Mouse (Mus musculus): Measurements from ENCODE around the gene Ankrd35. TPM values are rescaled to one million over a fixed set of nuclear protein-coding genes. Genes with fewer than 3 reads are reported as not detected.
"Not testable (repeated sequence)": the region's sequence is repeated elsewhere in the genome, so short reads cannot be mapped to it uniquely, and the experiment has no call there.

The Ankrd35 gene
- total and polyA plus RNA-seq, 3 experiments, result 0.80 to 1.2 (median 1.2) TPM

DNA sequence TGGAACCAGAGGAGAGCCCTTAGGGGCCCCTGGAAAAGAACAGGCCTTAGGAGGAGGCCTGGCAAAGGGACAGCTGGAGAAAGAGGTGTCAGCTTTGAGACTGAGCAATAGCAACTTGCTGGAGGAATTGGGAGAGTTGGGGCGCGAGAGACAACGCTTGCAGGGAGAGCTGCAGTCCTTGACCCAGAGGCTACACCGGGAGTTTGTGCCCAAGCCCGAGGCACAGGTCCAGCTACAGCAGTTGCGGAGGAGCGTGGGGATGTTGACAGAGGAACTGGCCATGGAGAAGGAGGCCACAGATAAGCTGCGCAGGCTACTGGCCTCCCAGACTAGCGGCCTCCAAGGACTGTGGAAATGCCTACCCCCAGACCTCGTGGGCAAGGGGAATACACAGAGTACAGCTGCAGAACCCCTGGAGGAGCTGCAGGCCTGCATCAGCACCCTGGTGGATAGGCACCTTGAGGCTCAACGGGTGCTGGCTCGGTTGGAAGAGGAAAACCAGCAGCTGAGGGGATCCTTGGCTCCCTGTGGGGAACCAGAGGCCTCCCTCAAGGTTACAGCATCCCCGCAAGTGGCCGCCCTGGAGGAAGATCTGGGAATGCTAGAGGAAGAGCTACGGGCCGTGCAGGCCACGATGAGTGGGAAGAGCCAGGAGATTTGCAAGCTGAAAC is 14.4 kb downstream of the Ankrd35 start:
- DNase-seq, result peak; percentile 34 to 46
- intact Hi-C loops (cut with DNase I), result no loop called here
- H3K79me2 ChIP-seq (replicated peaks; ENCODE audit: control insufficient read depth, insufficient read depth, low read length), result no peaks in the 10 kb centered on the region
- no peak for TF ChIP-seq POLR2A (IDR thresholded peaks at IDR 0.05; ENCODE audit: insufficient read depth, low read depth, low read length)
- TF ChIP-seq CTCF (IDR thresholded peaks at IDR 0.05), result no peak
- no peak for TF ChIP-seq EP300 (IDR thresholded peaks at IDR 0.05; ENCODE audit: insufficient read depth, low read depth, low read length)
- H3K27me3 ChIP-seq (ENCODE audit: control insufficient read depth, insufficient read depth, low read length), result no peaks in the 10 kb centered on the region
- H3K27ac ChIP-seq, result no peak overlapping the region; the same call in 1 of the 2 replicates
- peak overlapping the region; percentile 11; the same call in 1 of the 2 replicates for H3K9ac ChIP-seq (ENCODE audit: low read depth, low read length)
- peak overlapping the region; percentile 37 for H3K4me3 ChIP-seq
- 44% methylated on average over 17 of the region's 17 CpGs for WGBS
- H3K4me1 ChIP-seq (ENCODE audit: control insufficient read depth, insufficient read depth, low read length), result no peaks in the 10 kb centered on the region
- no peaks in the 10 kb centered on the region for H3K36me3 ChIP-seq (ENCODE audit: control insufficient read depth, insufficient read depth, low read length)

DNA sequence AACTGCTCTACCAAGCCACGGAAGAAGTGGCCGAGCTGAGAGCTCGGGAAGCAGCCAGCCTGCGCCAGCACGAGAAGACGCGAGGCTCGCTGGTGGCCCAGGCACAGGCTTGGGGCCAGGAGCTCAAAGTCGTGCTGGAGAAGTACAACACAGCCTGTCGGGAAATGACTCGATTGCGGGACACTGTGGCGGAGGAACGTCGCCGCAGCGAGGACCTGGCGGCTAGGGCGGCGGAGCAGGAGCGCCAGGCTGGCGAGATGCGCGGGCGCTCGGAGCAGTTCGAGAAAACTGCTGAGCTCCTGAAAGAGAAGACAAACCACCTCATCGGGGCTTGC is 14.9 kb downstream of the Ankrd35 start:
- peak in 1 of 2 experiments; percentile 46 for DNase-seq
- Histone ChIP-seq H3K9ac (ENCODE audit: low read depth, low read length) (peak overlapping the region; percentile 11; the same call in 1 of the 2 replicates), H3K4me3 (peak overlapping the region; percentile 37), H3K79me2 (replicated peaks; ENCODE audit: control insufficient read depth, insufficient read depth, low read length) (no peaks in the 10 kb centered on the region), H3K27me3 (ENCODE audit: control insufficient read depth, insufficient read depth, low read length) (no peaks in the 10 kb centered on the region), H3K27ac (no peak overlapping the region; the same call in 1 of the 2 replicates), H3K36me3 (ENCODE audit: control insufficient read depth, insufficient read depth, low read length) (no peaks in the 10 kb centered on the region), H3K4me1 (ENCODE audit: control insufficient read depth, insufficient read depth, low read length) (no peaks in the 10 kb centered on the region)
- 11% methylated on average over 28 of the region's 28 CpGs for WGBS
- intact Hi-C loops (cut with DNase I), result no loop called here
- TF ChIP-seq POLR2A (IDR thresholded peaks at IDR 0.05; ENCODE audit: insufficient read depth, low read depth, low read length) (no peak), EP300 (IDR thresholded peaks at IDR 0.05; ENCODE audit: insufficient read depth, low read depth, low read length) (no peak), CTCF (IDR thresholded peaks at IDR 0.05) (no peak)

DNA sequence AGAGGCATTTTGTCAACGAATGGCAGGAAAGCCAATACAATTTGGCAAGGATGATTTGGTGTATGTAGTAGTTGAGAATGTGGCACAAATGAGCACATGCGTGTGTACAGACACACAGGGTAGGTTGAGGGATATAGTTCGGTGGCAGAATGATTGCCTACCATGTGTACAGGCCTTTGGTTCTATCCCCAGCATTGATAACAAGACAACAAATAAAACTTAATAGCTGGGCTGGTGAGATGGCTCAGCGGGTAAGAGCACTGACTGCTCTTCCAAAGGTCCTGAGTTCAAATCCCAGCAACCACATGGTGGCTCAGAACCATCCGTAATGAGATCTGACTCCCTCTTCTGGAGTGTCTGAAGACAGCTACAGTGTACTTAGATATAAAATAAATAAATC is 16.1 kb downstream of the Ankrd35 start:
- intact Hi-C loops (cut with DNase I), result not testable (repeated sequence)
- WGBS, result 95% methylated on average over 5 of the region's 5 CpGs

DNA sequence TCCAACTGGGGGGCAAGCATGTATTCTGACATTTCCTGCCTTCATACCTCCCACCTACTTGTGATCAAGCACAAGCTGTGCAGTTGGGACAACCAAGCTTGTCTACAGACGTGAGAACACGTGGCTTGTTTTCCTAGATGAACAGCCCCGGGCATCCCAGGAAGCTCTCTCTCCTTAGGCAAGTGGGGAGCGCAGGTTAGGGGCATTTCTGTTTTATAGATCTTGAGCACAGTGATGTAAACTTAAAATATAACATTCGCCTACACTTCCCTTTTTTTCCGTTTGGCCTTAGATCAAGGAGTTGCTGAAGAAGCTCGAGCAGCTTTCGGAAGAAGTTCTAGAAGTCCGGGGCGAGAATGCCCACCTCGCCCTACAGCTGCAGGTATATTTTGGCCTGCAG is 18.9 kb downstream of the Ankrd35 start:
- no peak overlapping the region for H3K27ac ChIP-seq
- H3K4me1 ChIP-seq (ENCODE audit: control insufficient read depth, insufficient read depth, low read length), result no peaks in the 10 kb centered on the region
- H3K36me3 ChIP-seq (ENCODE audit: control insufficient read depth, insufficient read depth, low read length), result no peaks in the 10 kb centered on the region
- DNase-seq, result no peak
- H3K4me3 ChIP-seq, result no peak overlapping the region
- no peaks in the 10 kb centered on the region for H3K79me2 ChIP-seq (replicated peaks; ENCODE audit: control insufficient read depth, insufficient read depth, low read length)
- H3K9ac ChIP-seq (ENCODE audit: low read depth, low read length), result no peak overlapping the region
- 78% methylated on average over 11 of the region's 11 CpGs for WGBS
- no peak for TF ChIP-seq EP300 (IDR thresholded peaks at IDR 0.05; ENCODE audit: insufficient read depth, low read depth, low read length)
- no peak for TF ChIP-seq POLR2A (IDR thresholded peaks at IDR 0.05; ENCODE audit: insufficient read depth, low read depth, low read length)
- no peak for TF ChIP-seq CTCF (IDR thresholded peaks at IDR 0.05)
- no peaks in the 10 kb centered on the region for H3K27me3 ChIP-seq (ENCODE audit: control insufficient read depth, insufficient read depth, low read length)
- intact Hi-C loops (cut with DNase I), result no loop called here

More for the DNA sequence above, 16.1 kb downstream of the Ankrd35 start:
- not testable (repeated sequence) for H3K9ac ChIP-seq (ENCODE audit: low read depth, low read length); H3K79me2 ChIP-seq (replicated peaks; ENCODE audit: control insufficient read depth, insufficient read depth, low read length); H3K27me3 ChIP-seq (ENCODE audit: control insufficient read depth, insufficient read depth, low read length); DNase-seq; H3K36me3 ChIP-seq (ENCODE audit: control insufficient read depth, insufficient read depth, low read length); H3K27ac ChIP-seq; H3K4me3 ChIP-seq; H3K4me1 ChIP-seq (ENCODE audit: control insufficient read depth, insufficient read depth, low read length)

DNA sequence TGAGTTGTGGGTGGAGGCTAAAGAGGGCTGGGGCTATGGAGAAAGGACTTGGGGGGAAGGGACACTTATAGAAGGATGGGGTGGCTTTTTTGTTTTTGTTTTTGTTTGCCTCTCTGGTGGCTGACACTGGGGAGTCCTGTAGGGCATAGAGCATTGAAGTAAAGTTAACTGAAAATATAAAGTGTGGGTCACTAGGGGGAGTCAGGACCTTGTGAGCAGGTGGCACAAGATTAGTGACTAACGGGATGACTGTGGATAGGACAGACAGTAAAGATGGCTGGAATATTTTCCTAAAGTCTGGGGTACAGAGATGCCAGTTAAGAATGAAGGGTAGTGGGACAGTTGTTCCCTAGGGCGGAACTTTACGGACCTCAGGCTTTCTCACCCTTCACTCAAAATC is 20.4 kb downstream of the Ankrd35 start:
- 52% methylated on average over 3 of the region's 3 CpGs for WGBS
- H3K9ac ChIP-seq (ENCODE audit: low read depth, low read length), result no peak overlapping the region
- H3K27me3 ChIP-seq (ENCODE audit: control insufficient read depth, insufficient read depth, low read length), result no peaks in the 10 kb centered on the region
- DNase-seq, result no peak
- H3K36me3 ChIP-seq (ENCODE audit: control insufficient read depth, insufficient read depth, low read length), result no peaks in the 10 kb centered on the region
- TF ChIP-seq EP300 (IDR thresholded peaks at IDR 0.05; ENCODE audit: insufficient read depth, low read depth, low read length), result no peak
- peak; percentile 32 for TF ChIP-seq CTCF (IDR thresholded peaks at IDR 0.05)
- no peaks in the 10 kb centered on the region for H3K79me2 ChIP-seq (replicated peaks; ENCODE audit: control insufficient read depth, insufficient read depth, low read length)
- intact Hi-C loops (cut with DNase I), result no loop called here
- no peak overlapping the region for H3K27ac ChIP-seq
- no peak overlapping the region for H3K4me3 ChIP-seq
- no peaks in the 10 kb centered on the region for H3K4me1 ChIP-seq (ENCODE audit: control insufficient read depth, insufficient read depth, low read length)

DNA sequence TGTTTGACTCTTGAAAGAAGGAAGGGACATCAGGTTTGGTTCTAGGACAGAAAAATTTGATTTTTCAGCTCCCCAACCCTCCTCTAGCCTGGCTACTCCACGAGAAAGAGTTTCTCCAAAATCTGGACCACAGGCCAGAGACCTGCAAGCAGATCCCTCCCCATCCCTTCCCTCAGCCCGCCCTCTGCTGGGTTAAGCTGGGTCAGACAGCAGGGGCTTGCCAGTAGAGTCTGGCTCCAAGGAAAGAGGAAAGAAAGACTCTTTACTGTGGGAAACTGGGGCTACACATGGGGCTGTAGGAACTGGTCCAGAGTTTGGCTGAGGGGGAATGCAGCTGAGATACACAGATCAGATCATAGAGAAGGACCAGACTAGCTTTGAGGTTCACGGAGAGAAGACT is 22.6 kb downstream of the Ankrd35 start:
- no peak overlapping the region for H3K9ac ChIP-seq (ENCODE audit: low read depth, low read length)
- DNase-seq, result peak; percentile 40 to 53
- H3K27me3 ChIP-seq (ENCODE audit: control insufficient read depth, insufficient read depth, low read length), result no peaks in the 10 kb centered on the region
- TF ChIP-seq CTCF (IDR thresholded peaks at IDR 0.05), result peak; percentile 49
- TF ChIP-seq EP300 (IDR thresholded peaks at IDR 0.05; ENCODE audit: insufficient read depth, low read depth, low read length), result no peak
- H3K4me3 ChIP-seq, result no peak overlapping the region
- intact Hi-C loops (cut with DNase I), result no loop called here
- no peaks in the 10 kb centered on the region; the same call in 1 of the 2 replicates for H3K4me1 ChIP-seq (ENCODE audit: control insufficient read depth, insufficient read depth, low read length)
- WGBS, result 16% methylated on average over 3 of the region's 3 CpGs
- 0 out of 2 replicates have a peak, but pooled peaks cover 2% of the 10 kb centered on the region for H3K79me2 ChIP-seq (replicated peaks; ENCODE audit: control insufficient read depth, insufficient read depth, low read length)
- H3K27ac ChIP-seq, result no peak overlapping the region
- peaks cover 2% of the 10 kb centered on the region for H3K36me3 ChIP-seq (ENCODE audit: control insufficient read depth, insufficient read depth, low read length)

Data from heart, adult 2 months (tissue).